Mouse (Mus musculus): ENCODE measurements around the gene Foxd3.
"Not testable (repeated sequence)": the region's sequence is repeated elsewhere in the genome, so short reads cannot be mapped to it uniquely, and the experiment has no call there.

DNA sequence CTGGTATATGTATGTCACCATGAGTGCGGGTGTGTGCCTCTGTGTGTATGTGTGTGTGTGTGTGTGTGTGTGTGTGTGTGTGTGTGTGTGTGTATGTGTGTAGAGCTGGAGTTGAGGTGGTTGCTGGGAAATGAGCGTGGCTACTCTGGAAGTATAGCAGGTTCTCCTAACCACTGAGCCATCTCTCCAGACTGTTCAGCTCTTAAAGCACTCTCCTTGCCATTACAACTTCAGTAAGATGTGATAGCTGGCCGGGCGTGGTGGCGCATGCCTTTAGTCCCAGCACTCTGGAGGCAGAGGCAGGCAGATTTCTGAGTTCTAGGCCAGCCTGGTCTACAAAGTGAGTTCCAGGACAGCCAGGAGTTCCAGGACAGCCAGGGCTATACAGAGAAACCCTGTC is 15.5 kb upstream of the Foxd3 start:
- not testable (repeated sequence) for TF ChIP-seq CTCF (IDR thresholded peaks at IDR 0.05; ENCODE audit: control insufficient read depth, insufficient read depth, low read length); POLR2A (IDR thresholded peaks at IDR 0.05; ENCODE audit: borderline replicate concordance, control insufficient read depth, low read depth, low read length)

Data from bone marrow, adult 2 months (tissue).